In genomic region chr3:56845462-56845770, GRCm38 (mm10) we compare ENCODE assay signal across 26 mouse cellular contexts.
DNase-seq lines count a peak whose midpoint lies in the region; ATAC-seq and TF ChIP-seq lines count a peak whose summit lies in the region.
"Had no signal": no experiment of that assay in that cellular context is flagged by ENCODE, and none has a peak within 500 bp of the region (broad histone marks: within the 10 kb centered on the region; RNA-seq: fewer than 3 reads in every experiment).

No protein-coding gene starts in this region.

- no peaks in the 10 kb centered on the region for H3K36me3 ChIP-seq in hindbrain, embryonic 12.5 days
- no peaks in the 10 kb centered on the region for H3K36me3 ChIP-seq in hindbrain, postnatal 0 days (ENCODE audit: insufficient read depth, low read length)
- H3K36me3 ChIP-seq in neural tube, embryonic 12.5 days: no peaks in the 10 kb centered on the region
- H3K36me3 ChIP-seq in forebrain, embryonic 15.5 days: no peaks in the 10 kb centered on the region
- no peaks in the 10 kb centered on the region for H3K36me3 ChIP-seq in intestine, embryonic 15.5 days
- H3K36me3 ChIP-seq: embryonic facial prominence, embryonic 12.5 days; heart, embryonic 13.5 days; limb, embryonic 13.5 days; liver, embryonic 12.5 days; stomach, embryonic 15.5 days had no signal

- no peaks in the 10 kb centered on the region for H3K9me3 ChIP-seq in hindbrain, embryonic 12.5 days (replicated peaks)
- H3K9me3 ChIP-seq in hindbrain, postnatal 0 days (ENCODE audit: low read length): no peaks in the 10 kb centered on the region
- no peaks in the 10 kb centered on the region for H3K9me3 ChIP-seq in neural tube, embryonic 12.5 days
- H3K9me3 ChIP-seq in forebrain, embryonic 15.5 days: no peaks in the 10 kb centered on the region
- no peaks in the 10 kb centered on the region for H3K9me3 ChIP-seq in intestine, embryonic 15.5 days
- H3K9me3 ChIP-seq: embryonic facial prominence, embryonic 12.5 days; heart, embryonic 13.5 days; limb, embryonic 13.5 days; liver, embryonic 12.5 days; stomach, embryonic 15.5 days had no signal

- WGBS in hindbrain, embryonic 12.5 days: 78% methylated on average over 1 of the region's 1 CpGs
- 79% methylated on average over 1 of the region's 1 CpGs for WGBS in hindbrain, postnatal 0 days
- WGBS in neural tube, embryonic 12.5 days: 94% methylated on average over 1 of the region's 1 CpGs
- WGBS in forebrain, embryonic 15.5 days: 63% methylated on average over 1 of the region's 1 CpGs
- WGBS in intestine, embryonic 15.5 days: 93% methylated on average over 1 of the region's 1 CpGs

- 0 out of 2 replicates have a peak, but pooled peaks cover 10% of the 10 kb centered on the region for H3K4me1 ChIP-seq in hindbrain, embryonic 12.5 days
- no peaks in the 10 kb centered on the region for H3K4me1 ChIP-seq in hindbrain, postnatal 0 days (ENCODE audit: insufficient read depth, low read length)
- H3K4me1 ChIP-seq in neural tube, embryonic 12.5 days: no peaks in the 10 kb centered on the region
- H3K4me1 ChIP-seq in forebrain, embryonic 15.5 days: peaks cover 9% of the 10 kb centered on the region
- H3K4me1 ChIP-seq in intestine, embryonic 15.5 days (replicated peaks): no peaks in the 10 kb centered on the region
- H3K4me1 ChIP-seq: embryonic facial prominence, embryonic 12.5 days; heart, embryonic 13.5 days; limb, embryonic 13.5 days; liver, embryonic 12.5 days; stomach, embryonic 15.5 days had no signal

- no peaks in the 10 kb centered on the region for H3K27me3 ChIP-seq in hindbrain, embryonic 12.5 days
- no peaks in the 10 kb centered on the region for H3K27me3 ChIP-seq in hindbrain, postnatal 0 days (ENCODE audit: insufficient read depth, low read length)
- H3K27me3 ChIP-seq in neural tube, embryonic 12.5 days (replicated peaks): no peaks in the 10 kb centered on the region
- H3K27me3 ChIP-seq in forebrain, embryonic 15.5 days: no peaks in the 10 kb centered on the region
- no peaks in the 10 kb centered on the region for H3K27me3 ChIP-seq in intestine, embryonic 15.5 days (replicated peaks)
- H3K27me3 ChIP-seq: embryonic facial prominence, embryonic 12.5 days; heart, embryonic 13.5 days; limb, embryonic 13.5 days; liver, embryonic 12.5 days; stomach, embryonic 15.5 days had no signal

- no peak overlapping the region for H3K9ac ChIP-seq in hindbrain, embryonic 12.5 days
- no peak overlapping the region for H3K9ac ChIP-seq in hindbrain, postnatal 0 days (replicated peaks; ENCODE audit: low read length)
- H3K9ac ChIP-seq in neural tube, embryonic 12.5 days: no peak overlapping the region
- H3K9ac ChIP-seq in forebrain, embryonic 15.5 days (replicated peaks): no peak overlapping the region
- no peak overlapping the region for H3K9ac ChIP-seq in intestine, embryonic 15.5 days
- H3K9ac ChIP-seq: embryonic facial prominence, embryonic 12.5 days; heart, embryonic 13.5 days; limb, embryonic 13.5 days; liver, embryonic 12.5 days; liver, postnatal 0 days; stomach, embryonic 15.5 days had no signal

- no peak for TF ChIP-seq CTCF in hindbrain, postnatal 0 days (IDR thresholded peaks at IDR 0.05; ENCODE audit: low read depth)

- no peak overlapping the region for H3K4me2 ChIP-seq in hindbrain, embryonic 12.5 days (replicated peaks)
- no peak overlapping the region for H3K4me2 ChIP-seq in hindbrain, postnatal 0 days (ENCODE audit: low read depth, low read length)
- no peak overlapping the region for H3K4me2 ChIP-seq in neural tube, embryonic 12.5 days (replicated peaks)
- no peak overlapping the region for H3K4me2 ChIP-seq in forebrain, embryonic 15.5 days (replicated peaks)
- H3K4me2 ChIP-seq in intestine, embryonic 15.5 days (replicated peaks): no peak overlapping the region
- H3K4me2 ChIP-seq: embryonic facial prominence, embryonic 12.5 days; heart, embryonic 13.5 days; limb, embryonic 13.5 days; liver, embryonic 12.5 days; stomach, embryonic 15.5 days had no signal

- DNase-seq in hindbrain, postnatal 0 days (ENCODE audit: low spot score): no peak
- no peak for DNase-seq in neural tube, embryonic 10.5 days (ENCODE audit: extremely low spot score, low spot score)
- DNase-seq in liver: no peak
- DNase-seq: adrenal gland, postnatal 14 days; cerebellum, adult 11-12 months; cerebellum, adult 9-11 months; gastrocnemius, postnatal 10 days; heart, postnatal 10 days; kidney, adult 8-10 months; kidney, postnatal 4 days; liver, postnatal 0 days; right cerebral cortex, postnatal 25 days had no signal

- ATAC-seq in hindbrain, embryonic 12.5 days (ENCODE audit: low FRiP score): peak; percentile 30; the same call in 1 of the 2 replicates
- ATAC-seq in hindbrain, postnatal 0 days: no peak
- 0 out of 2 replicates have a peak, but pooled peaks have one; percentile 29 for ATAC-seq in neural tube, embryonic 12.5 days (ENCODE audit: low FRiP score, low read depth)
- ATAC-seq in forebrain, embryonic 15.5 days (replicated peaks): 0 out of 2 replicates have a peak, but pooled peaks have one; percentile 35
- no peak for ATAC-seq in intestine, embryonic 15.5 days
- ATAC-seq: CD4-positive, CD25-positive, alpha-beta regulatory T cell, adult 4 months; liver, embryonic 12.5 days; liver, postnatal 0 days; lung, postnatal 0 days had no signal

- peak overlapping the region; percentile 68; the same call in 1 of the 2 replicates for H3K27ac ChIP-seq in hindbrain, embryonic 12.5 days
- no peak overlapping the region for H3K27ac ChIP-seq in hindbrain, postnatal 0 days
- H3K27ac ChIP-seq in neural tube, embryonic 12.5 days: no peak overlapping the region
- H3K27ac ChIP-seq in forebrain, embryonic 15.5 days (replicated peaks): 0 out of 2 replicates have a peak overlapping the region, but pooled peaks have one; percentile 61
- H3K27ac ChIP-seq in intestine, embryonic 15.5 days: no peak overlapping the region
- H3K27ac ChIP-seq: embryonic facial prominence, embryonic 12.5 days; heart, embryonic 13.5 days; kidney, postnatal 0 days; limb, embryonic 13.5 days; liver, embryonic 12.5 days; macrophage; stomach, embryonic 15.5 days had no signal

- H3K4me3 ChIP-seq in hindbrain, embryonic 12.5 days: no peak overlapping the region
- H3K4me3 ChIP-seq in hindbrain, postnatal 0 days (ENCODE audit: low read length): no peak overlapping the region
- H3K4me3 ChIP-seq in neural tube, embryonic 12.5 days: no peak overlapping the region
- no peak overlapping the region for H3K4me3 ChIP-seq in forebrain, embryonic 15.5 days
- no peak overlapping the region for H3K4me3 ChIP-seq in intestine, embryonic 15.5 days (replicated peaks)
- H3K4me3 ChIP-seq: embryonic facial prominence, embryonic 12.5 days; heart, embryonic 13.5 days; limb, embryonic 13.5 days; liver, embryonic 12.5 days; myocyte; stomach, embryonic 15.5 days had no signal

Comparison
In these comparisons a context has a peak if more than half of its experiments do, and no peak if none do; other contexts are left out.
1. ATAC-seq: peak in hindbrain, embryonic 12.5 days (single experiment), neural tube, embryonic 12.5 days (single experiment) and forebrain, embryonic 15.5 days (single experiment); none in hindbrain, postnatal 0 days (single experiment) and intestine, embryonic 15.5 days (single experiment).
2. H3K27ac ChIP-seq: peak in hindbrain, embryonic 12.5 days (single experiment) and forebrain, embryonic 15.5 days (single experiment); none in hindbrain, postnatal 0 days (single experiment), neural tube, embryonic 12.5 days (single experiment) and intestine, embryonic 15.5 days (single experiment).